Comparison of ENCODE assay signal across 25 mouse cellular contexts in genomic region chr8:110069706-110070105, GRCm38 (mm10). TPM values are rescaled to one million over a fixed set of nuclear protein-coding genes. Genes with fewer than 3 reads are reported as not detected.
A peak's percentile ranks its signal among the peaks of the same experiment; 100 is the strongest.
DNase-seq lines count a peak whose midpoint lies in the region.
"Had no signal": no experiment of that assay in that cellular context is flagged by ENCODE, and none has a peak within 500 bp of the region (broad histone marks: within the 10 kb centered on the region; RNA-seq: fewer than 3 reads in every experiment).

No protein-coding gene starts in this region.

- DNase-seq in adrenal gland, adult 2 months, result peak; percentile 13
- no peak for DNase-seq in adrenal gland, adult 8-10 months
- peak; percentile 54 to 62 for DNase-seq in cerebellum, postnatal 10 days
- no peak for DNase-seq in cerebellum, adult 9-11 months
- DNase-seq: adrenal gland, postnatal 10 days; adrenal gland, postnatal 14 days; adrenal gland, postnatal 25 days; B cell, adult 2 months; cerebellum, adult 11 months; cerebellum, adult 11-12 months; cerebellum, adult 18-20 months; cerebellum, adult 2 months; cerebellum, adult 8-10 months had no signal

RNA-seq across cellular contexts. Expression of gene Zfp612, which starts 9.8 kb away (rescaled TPM):
- total RNA-seq in adrenal gland, adult 2 months (2021), result 1 to 10 TPM; 7.4 to 8.9 TPM
- 1.5 and 1.8 TPM in 2 replicates for polyA plus RNA-seq in adrenal gland, adult 2 months (2012; rRNA removed)
- total RNA-seq in adrenal gland, adult 8-10 months (2022), result 10 to 100 TPM in 3 of 4 experiments, 1 to 10 TPM in 1; 9.9 to 16.1 (median 12.8) TPM
- total RNA-seq: MEL had no signal
- polyA plus RNA-seq: C2C12, G1E had no signal

RNA-seq across cellular contexts. Expression of gene Chst4, which starts 30.2 kb away (rescaled TPM):
- 1 to 10 TPM; 2.7 to 3.5 TPM for total RNA-seq in adrenal gland, adult 2 months (2021)
- polyA plus RNA-seq in adrenal gland, adult 2 months (2012; rRNA removed), result 2.3 and 3.0 TPM in 2 replicates
- total RNA-seq in adrenal gland, adult 8-10 months (2022), result 1 to 10 TPM in 2 of 4 experiments, under 1 TPM in 2; 0.89 to 1.9 (median 1.4) TPM
- total RNA-seq: CH12.LX, G1E, MEL had no signal
- polyA plus RNA-seq: activated CD4-positive, CD25-positive, alpha-beta regulatory T cell, adult 4 months; brain, embryonic 14.5 days; C2C12; CD4-positive, CD25-positive, alpha-beta regulatory T cell, adult 4 months; cerebellum, adult 2 months; G1E; Patski had no signal

RNA-seq across cellular contexts. Expression of gene Gm21964, which starts 31.3 kb away (rescaled TPM):
- total RNA-seq in adrenal gland, adult 2 months (2021), result not detected
- not detected in 2 replicates for polyA plus RNA-seq in adrenal gland, adult 2 months (2012; rRNA removed)
- total RNA-seq in adrenal gland, adult 8-10 months (2022), result not detected
- total RNA-seq: adrenal gland, adult 18-20 months; adrenal gland, postnatal 10 days; adrenal gland, postnatal 14 days; adrenal gland, postnatal 25 days; adrenal gland, postnatal 36 days; adrenal gland, postnatal 4 days; CH12.LX; G1E; MEL had no signal
- polyA plus RNA-seq: activated CD4-positive, CD25-positive, alpha-beta regulatory T cell, adult 4 months; brain, embryonic 14.5 days; C2C12; CD4-positive, CD25-positive, alpha-beta regulatory T cell, adult 4 months; cerebellum, adult 2 months; G1E; Patski had no signal

RNA-seq across cellular contexts. Expression of gene Gm17720, which starts 32.8 kb away (rescaled TPM):
- not detected for total RNA-seq in adrenal gland, adult 2 months (2021)
- not detected in 2 replicates for polyA plus RNA-seq in adrenal gland, adult 2 months (2012; rRNA removed)
- total RNA-seq in adrenal gland, adult 8-10 months (2022), result not detected
- total RNA-seq: adrenal gland, adult 18-20 months; adrenal gland, postnatal 10 days; adrenal gland, postnatal 14 days; adrenal gland, postnatal 25 days; adrenal gland, postnatal 36 days; adrenal gland, postnatal 4 days; CH12.LX; ES-E14; G1E; MEL had no signal
- polyA plus RNA-seq: activated CD4-positive, CD25-positive, alpha-beta regulatory T cell, adult 4 months; brain, embryonic 14.5 days; C2C12; CD4-positive, CD25-positive, alpha-beta regulatory T cell, adult 4 months; cerebellum, adult 2 months; G1E; Patski had no signal

Comparison
In these comparisons a context has a peak if more than half of its experiments do, and no peak if none do; other contexts are left out.
1. DNase-seq: peak in adrenal gland, adult 2 months (single experiment) and cerebellum, postnatal 10 days (2 of 2); none in adrenal gland, adult 8-10 months (single experiment) and cerebellum, adult 9-11 months (single experiment).